Mouse (Mus musculus) brain, embryonic 14.5 days (tissue): ENCODE results near the gene Lfng.

ENCODE experiments used
- CTCF ChIP-seq: fragments of 200-500 bp; IDR thresholded peaks from 2 replicates; pipeline ENCODE4 v1.5.1; 2012; ENCODE audit warnings: inconsistent platforms, mild to moderate bottlenecking, moderate library complexity, borderline replicate concordance; ENCODE audit not compliant: insufficient read depth, insufficient read length; ENCODE audit errors: extremely low read depth
- POLR2A ChIP-seq: fragments of 200-500 bp; IDR thresholded peaks from 2 replicates; pipeline ENCODE4 v1.6.1; 2012; ENCODE audit warnings: mild to moderate bottlenecking, inconsistent platforms, borderline replicate concordance; ENCODE audit not compliant: poor library complexity, insufficient read depth, insufficient read length, severe bottlenecking; ENCODE audit errors: extremely low read depth

DNA sequence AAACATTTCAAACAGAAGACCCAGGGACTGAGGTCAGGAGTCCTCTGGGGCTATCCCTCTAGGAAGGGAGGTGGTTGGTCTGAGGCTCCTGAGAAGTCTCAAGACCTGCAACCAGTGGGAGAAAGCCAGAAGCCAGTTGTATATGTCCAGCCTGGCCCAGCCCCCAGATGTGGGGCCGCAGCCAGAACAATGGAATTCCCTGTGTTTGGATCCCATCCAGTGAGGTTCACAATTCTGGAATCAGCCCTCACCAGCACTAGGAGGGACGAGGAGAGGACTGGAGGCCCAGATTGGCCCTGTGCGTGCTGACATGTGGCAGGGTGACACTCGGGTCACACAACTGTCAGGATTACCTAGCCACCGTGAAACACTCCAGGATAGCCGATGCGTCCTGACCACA, 45.5 kb downstream of the Lfng start:
- TF ChIP-seq CTCF = no peak
- TF ChIP-seq POLR2A = no peak
